Comparison of ENCODE assay signal across 9 mouse cellular contexts in the genomic region with DNA sequence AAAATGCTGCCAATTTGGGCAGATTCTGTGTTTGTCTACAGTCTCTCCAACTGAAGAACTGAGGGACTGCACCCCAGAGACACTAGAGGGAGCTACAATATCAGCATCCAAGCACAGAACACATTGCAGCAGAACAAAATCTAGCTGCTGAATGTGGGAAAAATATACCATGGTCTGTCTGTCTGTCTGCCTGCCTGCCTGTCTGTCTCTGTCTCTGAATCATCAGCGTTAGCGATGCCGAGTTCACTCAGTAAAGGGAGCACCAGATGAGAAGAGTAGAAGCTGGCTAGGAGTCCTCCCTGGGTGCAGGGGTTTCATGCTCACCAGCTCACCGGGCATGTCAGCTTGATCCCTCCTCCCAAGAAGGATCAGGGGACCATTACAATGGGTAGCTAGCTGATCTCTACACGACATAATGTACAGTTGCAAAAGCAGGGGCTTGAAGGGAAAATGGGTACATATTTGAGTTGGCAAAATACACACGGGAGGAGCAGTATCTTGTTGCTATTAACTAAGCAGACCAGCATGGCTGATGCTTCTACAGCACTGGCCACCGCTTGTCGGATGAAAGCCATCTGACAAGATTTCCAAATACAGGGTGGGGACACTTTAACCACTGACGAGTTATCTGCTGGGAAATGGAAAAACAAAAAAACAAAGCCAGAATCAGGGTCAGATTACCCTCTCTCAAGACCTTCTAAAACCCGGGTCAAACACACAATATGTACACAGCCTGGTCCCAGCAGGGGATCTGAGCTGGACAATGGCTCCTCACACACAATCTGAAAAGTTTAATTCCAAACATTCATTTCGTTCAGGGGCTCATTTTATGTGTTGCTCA. TPM values are rescaled to one million over a fixed set of nuclear protein-coding genes. Genes with fewer than 3 reads are reported as not detected.
DNase-seq lines count a peak whose midpoint lies in the region; ATAC-seq and TF ChIP-seq lines count a peak whose summit lies in the region.
"Had no signal": no experiment of that assay in that cellular context is flagged by ENCODE, and none has a peak within 500 bp of the region (broad histone marks: within the 10 kb centered on the region; RNA-seq: fewer than 3 reads in every experiment).

No protein-coding gene starts in this region.

- no peak for TF ChIP-seq POLR2A in heart, adult 2 months (IDR thresholded peaks at IDR 0.05; ENCODE audit: insufficient read depth, low read depth, low read length)

- 32% methylated on average over 11 of the region's 11 CpGs for WGBS in heart, adult 2 months
- 31% methylated on average over 11 of the region's 11 CpGs for WGBS in intestine, postnatal 0 days
- WGBS in neural tube, embryonic 12.5 days, result 16% methylated on average over 11 of the region's 11 CpGs

- H3K27me3 ChIP-seq in heart, adult 2 months (ENCODE audit: control insufficient read depth, insufficient read depth, low read length), result no peaks in the 10 kb centered on the region
- H3K27me3 ChIP-seq in intestine, postnatal 0 days (replicated peaks; ENCODE audit: control insufficient read depth, insufficient read depth, low read length), result no peaks in the 10 kb centered on the region
- no peaks in the 10 kb centered on the region for H3K27me3 ChIP-seq in neural tube, embryonic 12.5 days (replicated peaks)

- no peak for ATAC-seq in intestine, postnatal 0 days
- ATAC-seq in neural tube, embryonic 12.5 days (ENCODE audit: low FRiP score, low read depth), result no peak

- peaks cover 12% of the 10 kb centered on the region for H3K4me1 ChIP-seq in heart, adult 2 months (ENCODE audit: control insufficient read depth, insufficient read depth, low read length)
- H3K4me1 ChIP-seq in intestine, postnatal 0 days (replicated peaks; ENCODE audit: control insufficient read depth, insufficient read depth, low read length), result no peaks in the 10 kb centered on the region; the same call in 1 of the 2 replicates
- peaks cover 14% of the 10 kb centered on the region for H3K4me1 ChIP-seq in neural tube, embryonic 12.5 days

- H3K9me3 ChIP-seq in intestine, postnatal 0 days (ENCODE audit: control insufficient read depth), result no peaks in the 10 kb centered on the region
- no peaks in the 10 kb centered on the region for H3K9me3 ChIP-seq in neural tube, embryonic 12.5 days

- TF ChIP-seq CTCF in heart, adult 2 months (IDR thresholded peaks at IDR 0.05), result peak; percentile 96
- TF ChIP-seq CTCF in intestine, postnatal 0 days (IDR thresholded peaks at IDR 0.05; ENCODE audit: low read depth), result peak; percentile 95

- peak overlapping the region; percentile 44 for H3K27ac ChIP-seq in heart, adult 2 months
- no peak overlapping the region for H3K27ac ChIP-seq in intestine, postnatal 0 days (ENCODE audit: low read depth, low read length)
- no peak overlapping the region for H3K27ac ChIP-seq in neural tube, embryonic 12.5 days

- TF ChIP-seq EP300 in heart, adult 2 months (IDR thresholded peaks at IDR 0.05; ENCODE audit: insufficient read depth, low read depth, low read length), result no peak

- H3K9ac ChIP-seq in heart, adult 2 months (ENCODE audit: low read depth, low read length), result no peak overlapping the region
- no peak overlapping the region for H3K9ac ChIP-seq in intestine, postnatal 0 days (ENCODE audit: low read depth, low read length)
- H3K9ac ChIP-seq in neural tube, embryonic 12.5 days, result no peak overlapping the region

- peaks cover 8% of the 10 kb centered on the region for H3K36me3 ChIP-seq in heart, adult 2 months (ENCODE audit: control insufficient read depth, insufficient read depth, low read length)
- no peaks in the 10 kb centered on the region; the same call in 1 of the 2 replicates for H3K36me3 ChIP-seq in intestine, postnatal 0 days (ENCODE audit: control insufficient read depth, insufficient read depth)
- H3K36me3 ChIP-seq in neural tube, embryonic 12.5 days, result no peaks in the 10 kb centered on the region

- no peak overlapping the region for H3K4me3 ChIP-seq in heart, adult 2 months
- H3K4me3 ChIP-seq in intestine, postnatal 0 days (ENCODE audit: low read depth, low read length), result no peak overlapping the region
- no peak overlapping the region for H3K4me3 ChIP-seq in neural tube, embryonic 12.5 days
- H3K4me3 ChIP-seq: erythroblast, embryonic 14.5 days had no signal

- H3K4me2 ChIP-seq in intestine, postnatal 0 days (replicated peaks; ENCODE audit: low read depth), result no peak overlapping the region; the same call in 1 of the 2 replicates
- H3K4me2 ChIP-seq in neural tube, embryonic 12.5 days (replicated peaks), result peak overlapping the region; percentile 55

- DNase-seq in 416B (ENCODE audit: low read depth) (peak; percentile 83), NIH3T3 (ENCODE audit: low read depth) (peak; percentile 83)
- peak; percentile 63 for DNase-seq in embryo, embryonic 9.5 days (ENCODE audit: extremely low spot score)
- peak; percentile 49 to 61 for DNase-seq in heart, adult 2 months
- DNase-seq in left cerebral cortex, postnatal 36 days (ENCODE audit: low spot score in 2 of 2), result peak; percentile 33 to 59
- DNase-seq in spleen, postnatal 14 days (ENCODE audit: low spot score in 2 of 2), result no peak

- intact Hi-C loops in heart, adult 2 months (cut with DNase I), result loop anchor here (1.0 to 5.0 kb wide), 3 partner anchors 293 to 424 kb away; no protein-coding TSS in a partner anchor
- intact Hi-C loops in left cerebral cortex, postnatal 36 days (cut with DNase I), result loop anchor here (2.0 to 10.0 kb wide), 5 partner anchors 49 to 399 kb away; partner anchors contain the start of genes Hmg20a and Peak1

- no peaks in the 10 kb centered on the region; the same call in 1 of the 2 replicates for H3K79me2 ChIP-seq in heart, adult 2 months (replicated peaks; ENCODE audit: control insufficient read depth, insufficient read depth, low read length)

RNA-seq across cellular contexts. Expression of gene Tspan3, which starts 48.4 kb away (rescaled TPM):
- total RNA-seq in heart, adult 2 months (2021), result 100 to 1,000 TPM; 182 to 196 TPM
- polyA plus RNA-seq in heart, adult 2 months (2012; rRNA removed), result 209 and 406 TPM in 2 replicates
- polyA plus RNA-seq in intestine, postnatal 0 days (2015; fragmentation: Nextera tagmentation; extraction: Ambion mirVana), result 213 and 230 TPM in 2 replicates
- 100 to 1,000 TPM; 345 to 387 TPM for total RNA-seq in left cerebral cortex, postnatal 36 days (2021)
- 514 and 516 TPM in 2 replicates for polyA plus RNA-seq in neural tube, embryonic 12.5 days (2016; fragmentation: Nextera tagmentation; extraction: Ambion mirVana)

Comparison
In these comparisons a context has a peak if more than half of its experiments do, and no peak if none do; other contexts are left out.
1. DNase-seq: peak in 416B (single experiment), NIH3T3 (single experiment), embryo, embryonic 9.5 days (single experiment), heart, adult 2 months (2 of 2) and left cerebral cortex, postnatal 36 days (2 of 2); none in spleen, postnatal 14 days (0 of 2).